Mouse (Mus musculus) intestine, embryonic 15.5 days (tissue): ENCODE data around the gene E130114P18Rik. TPM values are rescaled to one million over a fixed set of nuclear protein-coding genes. Genes with fewer than 3 reads are reported as not detected.

Source experiments
- ATAC-seq: fragments of 200-750 bp; cut with Nextera tagmentation; 2 replicates; pipeline ENCODE4 v1.8.0; 2017; ENCODE audit warnings: moderate TSS enrichment, moderate library complexity
- H3K27ac ChIP-seq: fragments of 300-500 bp; sonication (generic); 2 replicates; pipeline ENCODE4 v1.5.1; 2015; ENCODE audit warnings: mild to moderate bottlenecking, inconsistent platforms
- H3K27me3 ChIP-seq: fragments of 300-500 bp; sonication (generic); replicated peaks from 2 replicates; pipeline ENCODE4 v1.6.1; 2015; ENCODE audit warnings: inconsistent platforms
- H3K36me3 ChIP-seq: fragments of 300-500 bp; sonication (generic); 2 replicates; pipeline ENCODE4 v1.6.1; 2015; ENCODE audit warnings: inconsistent platforms
- H3K4me1 ChIP-seq: fragments of 300-500 bp; sonication (generic); replicated peaks from 2 replicates; pipeline ENCODE4 v1.6.1; 2015; ENCODE audit warnings: inconsistent platforms
- H3K4me2 ChIP-seq: fragments of 300-500 bp; sonication (generic); replicated peaks from 2 replicates; pipeline ENCODE4 v1.6.1; 2015; ENCODE audit warnings: mild to moderate bottlenecking, inconsistent platforms
- H3K4me3 ChIP-seq: fragments of 300-500 bp; sonication (generic); replicated peaks from 2 replicates; pipeline ENCODE4 v1.5.1; 2015; ENCODE audit warnings: inconsistent platforms
- H3K9ac ChIP-seq: fragments of 300-500 bp; sonication (generic); 2 replicates; pipeline ENCODE4 v1.6.1; 2015; ENCODE audit warnings: inconsistent platforms
- H3K9me3 ChIP-seq: fragments of 300-500 bp; sonication (generic); 2 replicates; pipeline ENCODE4 v1.6.1; 2016; ENCODE audit warnings: inconsistent platforms
- WGBS: fragments of 180-500 bp; shearing (Covaris S2); methylation state at CpG from one replicate; pipeline ENCODE4 v1.1.7; 2015; 5-methylcytosine and 5-hydroxymethylcytosine counted together
- polyA plus RNA-seq: library from polyadenylated mRNA; unstranded; fragments of >200 nt; fragmentation: Nextera tagmentation; extraction: Ambion mirVana; gene quantifications from 2 replicates; pipeline ENCODE4 v1.2.1, GENCODE M21; 2015

The E130114P18Rik gene
- polyA plus RNA-seq, 1 experiment from 2014 or later, result 3.9 TPM

DNA sequence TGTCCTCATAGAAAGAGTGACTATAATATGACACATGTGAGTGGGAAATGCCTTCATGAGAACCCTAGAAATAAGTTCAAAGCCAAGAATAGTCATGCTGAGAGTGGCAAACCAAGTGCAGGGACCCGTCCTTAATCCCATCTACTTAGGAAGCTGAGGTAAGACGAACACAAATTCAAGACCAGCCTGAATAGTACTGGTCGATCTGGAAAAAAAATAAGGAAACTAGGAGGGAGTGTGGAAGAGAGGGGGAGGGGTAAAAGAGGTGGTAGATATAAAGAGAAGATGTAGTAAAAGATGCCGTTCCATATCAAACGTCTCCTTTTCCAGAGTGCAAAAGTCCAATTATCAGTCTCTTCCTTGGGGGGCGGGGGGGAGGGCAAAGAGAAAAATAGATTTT lies 213.7 kb downstream of the E130114P18Rik start:
- no peaks in the 10 kb centered on the region for H3K4me1 ChIP-seq
- no peak for ATAC-seq

DNA sequence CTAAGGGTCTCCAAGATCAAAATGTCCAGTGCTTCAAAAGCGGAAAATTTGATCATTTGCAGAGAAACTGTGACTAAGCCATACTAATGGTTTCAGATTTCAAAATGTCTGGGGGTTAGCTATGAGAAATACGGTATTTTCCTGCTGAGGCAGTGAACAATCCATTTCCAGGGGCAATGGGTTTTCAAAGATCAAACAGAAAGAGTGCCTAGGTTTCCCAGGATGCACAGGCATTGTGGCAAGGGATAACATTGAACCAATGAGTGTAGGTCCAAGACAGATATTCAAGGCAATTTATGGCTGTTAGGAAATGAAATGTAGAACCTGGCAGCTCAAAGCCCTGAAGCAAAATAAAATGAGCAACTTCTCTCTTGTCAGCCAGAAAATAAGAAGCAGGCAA lies 220.3 kb downstream of the E130114P18Rik start:
- Histone ChIP-seq H3K4me1 (no peaks in the 10 kb centered on the region), H3K4me3 (no peak overlapping the region), H3K27ac (no peak overlapping the region), H3K9me3 (no peaks in the 10 kb centered on the region), H3K36me3 (no peaks in the 10 kb centered on the region), H3K27me3 (no peaks in the 10 kb centered on the region), H3K9ac (no peak overlapping the region), H3K4me2 (no peak overlapping the region)
- no peak for ATAC-seq
- WGBS, result 74% methylated on average over 2 of the region's 2 CpGs

More for the DNA sequence above, 213.7 kb downstream of the E130114P18Rik start:
- Histone ChIP-seq H3K4me3 (no peak overlapping the region), H3K9ac (no peak overlapping the region), H3K36me3 (no peaks in the 10 kb centered on the region), H3K27ac (no peak overlapping the region), H3K9me3 (no peaks in the 10 kb centered on the region), H3K27me3 (no peaks in the 10 kb centered on the region), H3K4me2 (no peak overlapping the region)
- WGBS, result 80% methylated on average over 6 of the region's 6 CpGs

DNA sequence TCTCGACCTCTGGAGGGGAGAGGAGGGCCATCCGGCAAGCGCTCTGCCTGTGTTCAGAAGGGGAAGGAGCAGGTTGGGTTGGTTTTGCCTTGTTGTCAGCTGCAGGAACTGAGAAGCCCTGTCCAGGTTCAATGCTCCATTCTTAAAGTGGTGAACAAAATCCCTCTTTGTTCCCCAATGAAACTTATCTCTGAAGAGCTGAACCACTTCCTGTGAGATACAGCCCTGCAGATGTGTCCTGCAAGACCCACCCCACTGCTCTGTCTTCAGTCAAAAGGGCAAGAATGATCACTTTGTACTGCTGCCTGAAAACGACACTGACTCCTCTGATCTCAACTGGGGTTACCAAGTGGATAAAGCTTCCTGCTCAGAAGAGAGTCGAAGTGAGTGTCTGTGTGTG lies 233.9 kb downstream of the E130114P18Rik start:
- ATAC-seq, result peak; percentile 66
- no peak overlapping the region for H3K4me2 ChIP-seq
- no peaks in the 10 kb centered on the region for H3K4me1 ChIP-seq
- no peaks in the 10 kb centered on the region for H3K36me3 ChIP-seq
- no peak overlapping the region for H3K9ac ChIP-seq
- no peaks in the 10 kb centered on the region for H3K9me3 ChIP-seq
- no peak overlapping the region for H3K27ac ChIP-seq
- no peaks in the 10 kb centered on the region for H3K27me3 ChIP-seq
- WGBS, result 33% methylated on average over 5 of the region's 5 CpGs
- H3K4me3 ChIP-seq, result no peak overlapping the region

DNA sequence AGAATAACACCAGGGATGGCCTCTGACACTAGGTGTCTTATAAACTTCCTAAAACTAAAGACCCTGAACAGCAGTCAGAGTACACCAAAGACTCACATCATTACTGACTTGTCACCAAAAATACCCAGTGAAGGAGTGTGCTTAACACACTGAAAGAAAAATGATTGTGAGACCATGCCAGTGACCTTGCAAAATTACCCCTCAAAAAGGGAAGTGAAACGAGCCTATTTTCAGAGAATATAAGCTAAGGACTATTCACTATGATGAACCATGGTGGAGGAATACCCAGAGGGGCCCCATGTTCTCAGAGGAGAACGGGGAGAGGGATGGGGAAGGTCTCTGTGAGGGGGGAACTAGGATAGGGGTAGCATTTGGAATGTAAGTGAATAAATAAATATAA lies 245.8 kb downstream of the E130114P18Rik start:
- H3K9me3 ChIP-seq, result no peaks in the 10 kb centered on the region
- H3K27ac ChIP-seq, result no peak overlapping the region
- no peaks in the 10 kb centered on the region for H3K27me3 ChIP-seq
- H3K9ac ChIP-seq, result no peak overlapping the region
- 59% methylated on average over 2 of the region's 2 CpGs for WGBS
- no peaks in the 10 kb centered on the region for H3K36me3 ChIP-seq
- H3K4me1 ChIP-seq, result no peaks in the 10 kb centered on the region
- H3K4me2 ChIP-seq, result no peak overlapping the region
- no peak overlapping the region for H3K4me3 ChIP-seq
- ATAC-seq, result no peak

- Histone ChIP-seq H3K36me3 (no peaks in the 10 kb centered on the region), H3K9me3 (no peaks in the 10 kb centered on the region), H3K4me3 (no peak overlapping the region), H3K27me3 (no peaks in the 10 kb centered on the region), H3K27ac (no peak overlapping the region), H3K4me2 (no peak overlapping the region), H3K9ac (no peak overlapping the region), H3K4me1 (no peaks in the 10 kb centered on the region)
- ATAC-seq, result no peak
- 83% methylated on average over 2 of the region's 2 CpGs for WGBS
These were observed 249.4 kb downstream of the E130114P18Rik start for GRCm38 (mm10) chr4:97528517-97528916.

Other genes with a start within 250 kb of the E130114P18Rik start
- gene Nfia, start 5.3 kb downstream of the E130114P18Rik start, polyA plus RNA-seq, result 30.2 and 37.3 TPM in 2 replicates